Mouse (Mus musculus) CH12.LX (cell line): ENCODE measurements around the gene Ccr1l1.

Source experiments
- CTCF ChIP-seq, 2 experiments: IDR thresholded peaks in 1 of 2; conservative IDR thresholded peaks in 1 of 2; 2 replicates each; pipeline ENCODE4 v1.5.1; 2011 to 2012; ENCODE audit warnings: low read depth in 2 of 2, low read length in 2 of 2, improper control_type of control experiment in 1 of 2, inconsistent platforms in 1 of 2, mild to moderate bottlenecking in 1 of 2, moderate library complexity in 1 of 2
- EP300 ChIP-seq: IDR thresholded peaks from 2 replicates; pipeline ENCODE4 v1.6.1; 2011; ENCODE audit warnings: low read length, improper control_type of control experiment
- ETS1 ChIP-seq: conservative IDR thresholded peaks from 2 replicates; pipeline ENCODE4 v1.6.1; 2012; ENCODE audit warnings: low read depth, mild to moderate bottlenecking, inconsistent platforms, low read length, improper control_type of control experiment, moderate library complexity
- JUN ChIP-seq: IDR thresholded peaks from 2 replicates; pipeline ENCODE4 v1.6.1; 2011; ENCODE audit warnings: low read depth, mild to moderate bottlenecking, low read length, improper control_type of control experiment, moderate library complexity; ENCODE audit not compliant: insufficient read depth
- JUND ChIP-seq: conservative IDR thresholded peaks from 2 replicates; pipeline ENCODE4 v1.6.1; 2011; ENCODE audit warnings: low read depth, low read length, improper control_type of control experiment
- NRF1 ChIP-seq: IDR thresholded peaks from 2 replicates; pipeline ENCODE4 v1.6.1; 2014; ENCODE audit warnings: low read depth, mild to moderate bottlenecking, inconsistent platforms, low read length, improper control_type of control experiment, moderate library complexity
- POLR2A ChIP-seq: IDR thresholded peaks from 2 replicates; pipeline ENCODE4 v1.6.1; 2011; ENCODE audit warnings: low read depth, mild to moderate bottlenecking, improper control_type of control experiment, low read length
- RCOR1 ChIP-seq: conservative IDR thresholded peaks from 2 replicates; pipeline ENCODE4 v1.6.1; 2012; ENCODE audit warnings: low read depth, mild to moderate bottlenecking, inconsistent platforms, low read length, improper control_type of control experiment
- ZNF384 ChIP-seq: IDR thresholded peaks from 2 replicates; pipeline ENCODE4 v1.6.1; 2012; ENCODE audit warnings: low read depth, low read length, improper control_type of control experiment, inconsistent platforms

DNA sequence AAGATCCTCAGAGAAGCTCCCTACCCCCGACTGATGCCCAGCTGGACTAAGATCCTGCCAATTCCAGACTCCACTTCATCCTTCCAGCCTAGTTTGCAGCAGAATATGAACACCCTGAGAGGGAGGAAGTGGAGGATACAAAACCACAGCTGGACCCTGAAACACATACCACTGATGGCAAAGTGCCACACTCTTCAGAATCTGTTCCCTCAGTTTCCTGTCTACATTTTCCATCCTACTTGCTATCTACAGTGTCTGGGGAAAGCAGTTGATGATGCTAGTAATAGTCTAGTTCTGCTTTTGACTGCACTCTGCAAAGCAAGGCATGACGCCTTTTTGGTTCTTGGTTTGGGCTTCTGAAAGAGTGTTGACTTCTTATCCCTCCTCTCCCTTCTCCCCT, 36.9 kb downstream of the Ccr1l1 start:
- TF ChIP-seq RCOR1: peak; percentile 73
- TF ChIP-seq POLR2A: no peak
- no peak for TF ChIP-seq NRF1
- TF ChIP-seq ETS1: peak; percentile 88
- TF ChIP-seq CTCF (conservative IDR thresholded peaks at IDR 0.05 in 1 of 2, IDR thresholded peaks at IDR 0.05 in 1 of 2; ENCODE audit: low read depth in 2 of 2, low read length in 2 of 2): no peak
- TF ChIP-seq JUN: 0 out of 2 replicates have a peak, but pooled peaks have one; percentile 26
- peak; percentile 59 for TF ChIP-seq JUND
- TF ChIP-seq ZNF384: no peak
- peak; percentile 92 for TF ChIP-seq EP300
